Mouse (Mus musculus) layer of hippocampus, adult 9-11 months (tissue): ENCODE measurements at regions not wholly inside any gene's neighbourhood (a gene's known extent, or its start where the extent isn't known, plus 50 kb on each side); places are given as distances from the start of the nearest gene placed in this dataset.
A peak's percentile ranks its signal among the peaks of the same experiment; 100 is the strongest.
"Not testable (repeated sequence)": the region's sequence is repeated elsewhere in the genome, so short reads cannot be mapped to it uniquely, and the experiment has no call there.

Experiments
- DNase-seq: peaks from one replicate; pipeline ENCODE4 v3.0.0; 2022

GRCm38 (mm10) chr12:63805458-63805857 is 669.0 kb downstream of the Fscb start:
- DNase-seq: no peak

DNA sequence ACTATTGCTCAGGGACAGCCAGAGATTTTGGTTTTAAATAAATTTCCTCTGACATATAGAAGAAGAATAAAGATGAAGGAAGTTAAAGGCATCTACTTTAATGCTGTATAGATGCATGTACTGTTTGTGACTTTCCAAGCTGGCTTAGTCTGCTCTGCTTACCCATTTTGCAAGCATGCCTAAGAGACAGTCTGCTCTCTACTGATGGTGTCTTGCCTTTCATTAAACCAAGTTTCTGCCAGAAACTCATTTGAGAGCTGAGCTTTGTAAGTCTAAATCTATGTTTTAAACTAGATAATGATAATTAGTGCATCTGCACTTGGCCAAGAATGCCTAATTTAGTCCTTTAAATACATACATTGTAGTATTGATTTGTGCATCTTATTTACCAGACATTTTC is 670.5 kb downstream of the Fscb start:
- no peak for DNase-seq

DNA sequence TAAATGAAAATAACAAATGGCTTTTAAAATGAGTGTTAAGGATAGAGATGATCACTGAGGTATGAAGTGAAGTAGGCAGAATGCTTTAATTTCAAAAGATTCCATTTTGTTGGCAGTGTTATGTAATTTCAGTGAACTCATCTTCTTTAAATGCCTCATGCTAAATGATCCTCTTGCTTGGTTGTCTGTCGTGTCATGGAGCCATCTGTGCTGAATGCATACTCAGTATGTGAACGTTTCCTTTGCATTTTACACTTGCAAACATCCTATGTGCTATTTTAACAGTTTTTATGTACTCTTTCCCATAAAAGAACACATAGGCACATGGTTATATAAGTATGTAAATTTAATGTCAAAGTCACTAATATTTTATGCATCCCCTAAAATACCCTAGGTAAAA is 682.8 kb downstream of the Fscb start:
- DNase-seq: peak; percentile 15

- no peak for DNase-seq
Observed at GRCm38 (mm10) chr12:63777874-63778273, 696.6 kb downstream of the Fscb start.

DNA sequence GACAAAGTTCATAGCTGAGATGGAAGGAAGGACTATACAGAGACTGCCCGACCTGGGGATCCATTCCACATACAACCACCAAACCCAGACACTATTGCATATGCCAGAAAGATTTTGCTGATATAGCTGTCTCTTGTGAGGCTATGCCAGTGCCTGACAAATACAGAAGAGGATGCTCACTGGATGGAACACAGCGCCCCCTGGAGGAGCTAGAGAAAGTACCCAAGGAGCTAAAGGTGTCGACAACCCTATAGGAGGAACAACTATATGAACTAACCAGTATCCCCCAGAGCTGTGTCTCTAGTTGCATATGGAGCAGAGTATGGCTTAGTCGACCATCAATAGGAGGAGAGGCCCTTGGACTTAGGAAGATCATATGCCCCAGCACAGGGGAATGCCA is 713.4 kb downstream of the Fscb start:
- not testable (repeated sequence) for DNase-seq
